ENCODE assay signal across 13 mouse cellular contexts in the genomic region with DNA sequence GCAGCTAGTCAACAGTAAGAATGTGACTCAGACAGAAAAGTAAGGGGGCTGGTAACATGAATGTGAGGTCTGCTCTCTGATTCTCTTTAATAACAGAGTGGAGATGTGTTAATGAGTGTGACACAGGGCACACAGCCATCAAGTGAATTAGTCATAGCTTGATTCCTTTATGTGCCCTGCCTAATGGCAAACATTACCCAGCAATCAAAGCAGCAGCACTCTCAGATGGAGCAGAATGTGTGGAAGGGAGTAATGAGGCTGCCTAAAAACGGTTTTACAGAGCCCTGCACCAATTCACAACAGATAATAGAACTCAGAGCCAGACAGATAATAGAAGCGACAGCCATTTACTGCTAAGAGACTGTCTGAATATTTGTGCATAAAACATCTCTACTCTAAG.
DNase-seq lines count a peak whose midpoint lies in the region; ATAC-seq and TF ChIP-seq lines count a peak whose summit lies in the region.
"Had no signal": no experiment of that assay in that cellular context is flagged by ENCODE, and none has a peak within 500 bp of the region (broad histone marks: within the 10 kb centered on the region; RNA-seq: fewer than 3 reads in every experiment).

No protein-coding gene starts in this region.

- no peaks in the 10 kb centered on the region for H3K36me3 ChIP-seq in midbrain, embryonic 14.5 days (ENCODE audit: control insufficient read depth, insufficient read depth, low read length)
- H3K36me3 ChIP-seq in heart, adult 2 months (ENCODE audit: control insufficient read depth, insufficient read depth, low read length) = no peaks in the 10 kb centered on the region
- H3K36me3 ChIP-seq: G1E; heart, embryonic 12.5 days; stomach, embryonic 15.5 days had no signal

- peak; percentile 11 to 17 for DNase-seq in frontal cortex, adult 2 months (ENCODE audit: extremely low spot score in 1 of 2, low spot score in 1 of 2)
- peak; percentile 20 to 28 for DNase-seq in right cerebral cortex, postnatal 10 days (ENCODE audit: low spot score in 2 of 2)
- no peak for DNase-seq in right cerebral cortex, postnatal 36 days (ENCODE audit: low spot score in 2 of 2)
- peak; percentile 39 for DNase-seq in midbrain, embryonic 14.5 days
- no peak for DNase-seq in heart, adult 2 months
- no peak for DNase-seq in natural killer cell, adult 2 months (ENCODE audit: low spot score in 2 of 2)
- no peak for DNase-seq in urinary bladder, postnatal 14 days (ENCODE audit: low spot score)
- DNase-seq: right cerebral cortex, postnatal 25 days had no signal

- TF ChIP-seq CTCF in heart, adult 2 months (IDR thresholded peaks at IDR 0.05) = no peak

- no peaks in the 10 kb centered on the region for H3K4me1 ChIP-seq in midbrain, embryonic 14.5 days (ENCODE audit: control insufficient read depth, insufficient read depth, low read length)
- no peaks in the 10 kb centered on the region for H3K4me1 ChIP-seq in heart, adult 2 months (ENCODE audit: control insufficient read depth, insufficient read depth, low read length)
- H3K4me1 ChIP-seq: heart, embryonic 12.5 days; stomach, embryonic 15.5 days had no signal

- H3K9ac ChIP-seq in midbrain, embryonic 14.5 days (replicated peaks; ENCODE audit: low read length) = no peak overlapping the region
- H3K9ac ChIP-seq in heart, adult 2 months (ENCODE audit: low read depth, low read length) = no peak overlapping the region
- H3K9ac ChIP-seq: heart, embryonic 12.5 days; stomach, embryonic 15.5 days had no signal

- intact Hi-C loops in heart, adult 2 months (cut with DNase I) = no loop called here

- no peak overlapping the region for H3K27ac ChIP-seq in midbrain, embryonic 14.5 days (replicated peaks; ENCODE audit: low read depth, low read length)
- H3K27ac ChIP-seq in heart, adult 2 months = no peak overlapping the region
- H3K27ac ChIP-seq: stomach, embryonic 15.5 days had no signal

- WGBS in midbrain, embryonic 14.5 days = 16% methylated on average over 2 of the region's 2 CpGs
- 52% methylated on average over 2 of the region's 2 CpGs for WGBS in heart, adult 2 months

- no peaks in the 10 kb centered on the region for H3K79me2 ChIP-seq in heart, adult 2 months (replicated peaks; ENCODE audit: control insufficient read depth, insufficient read depth, low read length)

- ATAC-seq in frontal cortex, adult (ENCODE audit: low TSS enrichment) = no peak
- peak; percentile 46; the same call in 1 of the 2 replicates for ATAC-seq in midbrain, embryonic 14.5 days (ENCODE audit: low FRiP score, low TSS enrichment)
- ATAC-seq: inflammation-experienced regulatory T-cells, adult 6 months had no signal

- no peak for TF ChIP-seq POLR2A in heart, adult 2 months (IDR thresholded peaks at IDR 0.05; ENCODE audit: insufficient read depth, low read depth, low read length)

- no peak for TF ChIP-seq EP300 in heart, adult 2 months (IDR thresholded peaks at IDR 0.05; ENCODE audit: insufficient read depth, low read depth, low read length)

- no peaks in the 10 kb centered on the region for H3K9me3 ChIP-seq in midbrain, embryonic 14.5 days (ENCODE audit: control insufficient read depth, low read length)
- H3K9me3 ChIP-seq: heart, embryonic 12.5 days; stomach, embryonic 15.5 days had no signal

- H3K27me3 ChIP-seq in midbrain, embryonic 14.5 days (ENCODE audit: control insufficient read depth, insufficient read depth, low read length) = no peaks in the 10 kb centered on the region
- H3K27me3 ChIP-seq in heart, adult 2 months (ENCODE audit: control insufficient read depth, insufficient read depth, low read length) = no peaks in the 10 kb centered on the region
- H3K27me3 ChIP-seq: heart, embryonic 12.5 days; stomach, embryonic 15.5 days had no signal

- H3K4me2 ChIP-seq in midbrain, embryonic 14.5 days (ENCODE audit: low read length) = no peak overlapping the region
- H3K4me2 ChIP-seq: heart, embryonic 12.5 days; stomach, embryonic 15.5 days had no signal

- no peak overlapping the region for H3K4me3 ChIP-seq in midbrain, embryonic 14.5 days (replicated peaks; ENCODE audit: low read depth, low read length)
- H3K4me3 ChIP-seq in heart, adult 2 months = no peak overlapping the region
- H3K4me3 ChIP-seq: heart, embryonic 12.5 days; stomach, embryonic 15.5 days had no signal

Comparison
In these comparisons a context has a peak if more than half of its experiments do, and no peak if none do; other contexts are left out.
1. DNase-seq: peak in frontal cortex, adult 2 months (2 of 2), right cerebral cortex, postnatal 10 days (2 of 2) and midbrain, embryonic 14.5 days (single experiment); none in right cerebral cortex, postnatal 36 days (0 of 2), heart, adult 2 months (0 of 2), natural killer cell, adult 2 months (0 of 2) and urinary bladder, postnatal 14 days (single experiment).